Comparison of ENCODE assay signal across 24 mouse cellular contexts in genomic region chr10:7664889-7665288, GRCm38 (mm10). TPM values are rescaled to one million over a fixed set of nuclear protein-coding genes. Genes with fewer than 3 reads are reported as not detected.
DNase-seq lines count a peak whose midpoint lies in the region; ATAC-seq and TF ChIP-seq lines count a peak whose summit lies in the region.
"Had no signal": no experiment of that assay in that cellular context is flagged by ENCODE, and none has a peak within 500 bp of the region (broad histone marks: within the 10 kb centered on the region; RNA-seq: fewer than 3 reads in every experiment).

No protein-coding gene starts in this region.

- peaks cover 4% of the 10 kb centered on the region; the same call in 1 of the 2 replicates for H3K36me3 ChIP-seq in liver, embryonic 11.5 days (ENCODE audit: control insufficient read depth, insufficient read depth, low read length)
- H3K36me3 ChIP-seq in intestine, embryonic 16.5 days (ENCODE audit: control insufficient read depth, insufficient read depth, low read length): no peaks in the 10 kb centered on the region

- peaks cover 26% of the 10 kb centered on the region for H3K4me1 ChIP-seq in liver, embryonic 11.5 days (replicated peaks; ENCODE audit: control insufficient read depth, insufficient read depth, low read length)
- H3K4me1 ChIP-seq in bone marrow, adult 2 months (ENCODE audit: control insufficient read depth, insufficient read depth, low read length): no peaks in the 10 kb centered on the region; the same call in 1 of the 2 replicates
- peaks cover 5% of the 10 kb centered on the region; the same call in 1 of the 2 replicates for H3K4me1 ChIP-seq in intestine, embryonic 16.5 days (ENCODE audit: control insufficient read depth, insufficient read depth, low read length)

- H3K4me3 ChIP-seq in liver, embryonic 11.5 days (ENCODE audit: low read depth, low read length): no peak overlapping the region
- H3K4me3 ChIP-seq in bone marrow, adult 2 months (replicated peaks; ENCODE audit: control insufficient read depth, low read depth, low read length): no peak overlapping the region
- H3K4me3 ChIP-seq in intestine, embryonic 16.5 days (ENCODE audit: low read length): no peak overlapping the region
- H3K4me3 ChIP-seq: embryonic facial prominence, embryonic 12.5 days; embryonic facial prominence, embryonic 15.5 days had no signal

- H3K4me2 ChIP-seq in liver, embryonic 11.5 days: no peak overlapping the region
- H3K4me2 ChIP-seq in intestine, embryonic 16.5 days (ENCODE audit: low read depth, low read length): no peak overlapping the region
- H3K4me2 ChIP-seq: embryonic facial prominence, embryonic 12.5 days; embryonic facial prominence, embryonic 15.5 days had no signal

- H3K9ac ChIP-seq in liver, embryonic 11.5 days (ENCODE audit: low read depth, low read length): no peak overlapping the region
- no peak overlapping the region for H3K9ac ChIP-seq in intestine, embryonic 16.5 days (ENCODE audit: low read depth, low read length)
- H3K9ac ChIP-seq: embryonic facial prominence, embryonic 12.5 days; embryonic facial prominence, embryonic 15.5 days had no signal

- H3K9me3 ChIP-seq in liver, embryonic 11.5 days (ENCODE audit: control insufficient read depth, low read length): no peaks in the 10 kb centered on the region
- H3K9me3 ChIP-seq in intestine, embryonic 16.5 days (ENCODE audit: control insufficient read depth, low read length): no peaks in the 10 kb centered on the region
- H3K9me3 ChIP-seq: embryonic facial prominence, embryonic 12.5 days; embryonic facial prominence, embryonic 15.5 days; hindbrain, embryonic 10.5 days had no signal

- no peak for TF ChIP-seq POLR2A in bone marrow, adult 2 months (IDR thresholded peaks at IDR 0.05; ENCODE audit: borderline replicate concordance, control insufficient read depth, low read depth, low read length)

- ATAC-seq in liver, embryonic 11.5 days (replicated peaks; ENCODE audit: low FRiP score): no peak
- ATAC-seq in megakaryocyte, adult 5-6 weeks (ENCODE audit: poor library complexity, severe bottlenecking): peak; percentile 21; the same call in 1 of the 2 replicates
- no peak for ATAC-seq in intestine, embryonic 16.5 days
- ATAC-seq: forebrain, embryonic 14.5 days; hindbrain, postnatal 0 days; inflammation-experienced regulatory T-cells, adult 6 months; Patski had no signal

- H3K27ac ChIP-seq in liver, embryonic 11.5 days (ENCODE audit: low read depth, low read length): no peak overlapping the region
- peak overlapping the region; percentile 66 for H3K27ac ChIP-seq in bone marrow, adult 2 months (ENCODE audit: control insufficient read depth, insufficient read depth, low read depth, low read length, poor library complexity)
- H3K27ac ChIP-seq in intestine, embryonic 16.5 days (ENCODE audit: low read length): no peak overlapping the region
- H3K27ac ChIP-seq: embryonic facial prominence, embryonic 12.5 days; embryonic facial prominence, embryonic 15.5 days; hindbrain, embryonic 10.5 days; hindbrain, embryonic 14.5 days; hindbrain, postnatal 0 days had no signal

- DNase-seq in liver: peak; percentile 15
- DNase-seq in liver, embryonic 11.5 days (ENCODE audit: low spot score): no peak
- peak; percentile 33 for DNase-seq in 416B (ENCODE audit: low read depth)
- no peak for DNase-seq in lung, postnatal 25 days (ENCODE audit: low spot score)
- DNase-seq: adrenal gland, postnatal 10 days; adrenal gland, postnatal 36 days; cerebellum, adult 11 months; cerebellum, adult 2 months; cerebellum, adult 9-11 months; cerebellum, postnatal 25 days; gastrocnemius, postnatal 10 days; gastrocnemius, postnatal 36 days; heart, postnatal 36 days had no signal

- WGBS in liver, embryonic 11.5 days: 83% methylated on average over 1 of the region's 1 CpGs
- 84% methylated on average over 1 of the region's 1 CpGs for WGBS in bone marrow, adult 2 months
- WGBS in intestine, embryonic 16.5 days: 83% methylated on average over 1 of the region's 1 CpGs

- TF ChIP-seq CTCF in bone marrow, adult 2 months (IDR thresholded peaks at IDR 0.05; ENCODE audit: control insufficient read depth, insufficient read depth, low read length): no peak

- no peaks in the 10 kb centered on the region for H3K27me3 ChIP-seq in liver, embryonic 11.5 days (replicated peaks; ENCODE audit: control insufficient read depth, insufficient read depth, low read length)
- no peaks in the 10 kb centered on the region for H3K27me3 ChIP-seq in intestine, embryonic 16.5 days (replicated peaks; ENCODE audit: control insufficient read depth, insufficient read depth, low read length)
- H3K27me3 ChIP-seq: embryonic facial prominence, embryonic 12.5 days; embryonic facial prominence, embryonic 15.5 days; Patski had no signal

RNA-seq across cellular contexts. Expression of gene Nup43, which starts 2.4 kb away (rescaled TPM):
- 66.1 and 68.3 TPM in 2 replicates for polyA plus RNA-seq in liver, embryonic 11.5 days (2014; fragmentation: Nextera tagmentation; extraction: Ambion mirVana)
- polyA plus RNA-seq in bone marrow, adult 2 months (2011; ENCODE audit: insufficient read depth, insufficient read length, low replicate concordance, missing spikeins): 9.4 and 14.6 TPM in 2 replicates
- total RNA-seq in megakaryocyte, adult 5-6 weeks (2015): 12.3 and 20.3 TPM in 2 replicates
- 9.9 and 10.1 TPM in 2 replicates for total RNA-seq in megakaryocyte, adult 5-6 weeks (2017)
- 36.9 and 39.5 TPM in 2 replicates for polyA plus RNA-seq in intestine, embryonic 16.5 days (2015; fragmentation: Nextera tagmentation; extraction: Ambion mirVana)

RNA-seq across cellular contexts. Expression of gene Pcmt1, which starts 16.0 kb away (rescaled TPM):
- 137 and 143 TPM in 2 replicates for polyA plus RNA-seq in liver, embryonic 11.5 days (2014; fragmentation: Nextera tagmentation; extraction: Ambion mirVana)
- polyA plus RNA-seq in bone marrow, adult 2 months (2011; ENCODE audit: insufficient read depth, insufficient read length, low replicate concordance, missing spikeins): 45.7 and 71.7 TPM in 2 replicates
- 73.3 and 73.6 TPM in 2 replicates for total RNA-seq in megakaryocyte, adult 5-6 weeks (2015)
- total RNA-seq in megakaryocyte, adult 5-6 weeks (2017): 49.9 and 66.4 TPM in 2 replicates
- polyA plus RNA-seq in intestine, embryonic 16.5 days (2015; fragmentation: Nextera tagmentation; extraction: Ambion mirVana): 105 and 112 TPM in 2 replicates

RNA-seq across cellular contexts. Expression of gene Lats1, which starts 16.1 kb away (rescaled TPM):
- polyA plus RNA-seq in liver, embryonic 11.5 days (2014; fragmentation: Nextera tagmentation; extraction: Ambion mirVana): 7.7 and 7.9 TPM in 2 replicates
- polyA plus RNA-seq in bone marrow, adult 2 months (2011; ENCODE audit: insufficient read depth, insufficient read length, low replicate concordance, missing spikeins): 6.0 and 6.2 TPM in 2 replicates
- 20.1 and 20.2 TPM in 2 replicates for total RNA-seq in megakaryocyte, adult 5-6 weeks (2015)
- 12.6 and 16.4 TPM in 2 replicates for total RNA-seq in megakaryocyte, adult 5-6 weeks (2017)
- 5.7 and 7.3 TPM in 2 replicates for polyA plus RNA-seq in intestine, embryonic 16.5 days (2015; fragmentation: Nextera tagmentation; extraction: Ambion mirVana)

Comparison
In these comparisons a context has a peak if more than half of its experiments do, and no peak if none do; other contexts are left out.
1. DNase-seq: peak in liver (single experiment) and 416B (single experiment); none in liver, embryonic 11.5 days (single experiment) and lung, postnatal 25 days (single experiment).